Mouse (Mus musculus): ENCODE measurements at regions not wholly inside any gene's neighbourhood (a gene's known extent, or its start where the extent isn't known, plus 50 kb on each side); places are given as distances from the start of the nearest gene placed in this dataset.

GRCm38 (mm10) chr5:120034499-120035077 is 81.7 kb upstream of the Rbm19 start:
- 78% methylated on average over 13 of the region's 13 CpGs for WGBS
- no peak for TF ChIP-seq POLR2A (IDR thresholded peaks at IDR 0.05; ENCODE audit: control insufficient read depth, extremely low read depth, insufficient read depth, low read length, poor library complexity)
- TF ChIP-seq CTCF (IDR thresholded peaks at IDR 0.05; ENCODE audit: borderline replicate concordance, control insufficient read depth, extremely low read depth, insufficient read depth, low read length, poor library complexity), result no peak
- no peaks in the 10 kb centered on the region for H3K4me1 ChIP-seq (replicated peaks; ENCODE audit: control insufficient read depth, insufficient read depth, low read length)

GRCm38 (mm10) chr5:120035251-120035650 is 81.0 kb upstream of the Rbm19 start:
- no peaks in the 10 kb centered on the region for H3K36me3 ChIP-seq (ENCODE audit: control insufficient read depth, insufficient read depth, low read length)
- no peaks in the 10 kb centered on the region for H3K4me1 ChIP-seq (replicated peaks; ENCODE audit: control insufficient read depth, insufficient read depth, low read length)
- no peaks in the 10 kb centered on the region for H3K27me3 ChIP-seq (ENCODE audit: control insufficient read depth, insufficient read depth, low read length)
- no peak overlapping the region for H3K27ac ChIP-seq (ENCODE audit: control insufficient read depth, insufficient read depth, low read length)
- WGBS, result 94% methylated on average over 3 of the region's 3 CpGs
- no peak for DNase-seq
- H3K4me3 ChIP-seq (ENCODE audit: control insufficient read depth, insufficient read depth, low read length), result no peak overlapping the region
- no peak for TF ChIP-seq POLR2A (IDR thresholded peaks at IDR 0.05; ENCODE audit: control insufficient read depth, extremely low read depth, insufficient read depth, low read length, poor library complexity)
- no peak for TF ChIP-seq CTCF (IDR thresholded peaks at IDR 0.05; ENCODE audit: borderline replicate concordance, control insufficient read depth, extremely low read depth, insufficient read depth, low read length, poor library complexity)

More at GRCm38 (mm10) chr5:120034499-120035077, 81.7 kb upstream of the Rbm19 start:
- no peak overlapping the region for H3K4me3 ChIP-seq (ENCODE audit: control insufficient read depth, insufficient read depth, low read length)
- H3K36me3 ChIP-seq (ENCODE audit: control insufficient read depth, insufficient read depth, low read length), result no peaks in the 10 kb centered on the region
- H3K27ac ChIP-seq (ENCODE audit: control insufficient read depth, insufficient read depth, low read length), result no peak overlapping the region
- no peaks in the 10 kb centered on the region for H3K27me3 ChIP-seq (ENCODE audit: control insufficient read depth, insufficient read depth, low read length)
- no peak for DNase-seq

GRCm38 (mm10) chr5:120037806-120038205 is 78.5 kb upstream of the Rbm19 start:
- no peak for TF ChIP-seq POLR2A (IDR thresholded peaks at IDR 0.05; ENCODE audit: control insufficient read depth, extremely low read depth, insufficient read depth, low read length, poor library complexity)
- no peak for TF ChIP-seq CTCF (IDR thresholded peaks at IDR 0.05; ENCODE audit: borderline replicate concordance, control insufficient read depth, extremely low read depth, insufficient read depth, low read length, poor library complexity)
- H3K27me3 ChIP-seq (ENCODE audit: control insufficient read depth, insufficient read depth, low read length), result no peaks in the 10 kb centered on the region
- no peak overlapping the region for H3K27ac ChIP-seq (ENCODE audit: control insufficient read depth, insufficient read depth, low read length)
- H3K36me3 ChIP-seq (ENCODE audit: control insufficient read depth, insufficient read depth, low read length), result no peaks in the 10 kb centered on the region
- H3K4me3 ChIP-seq (ENCODE audit: control insufficient read depth, insufficient read depth, low read length), result no peak overlapping the region
- no peak for DNase-seq
- 93% methylated on average over 3 of the region's 3 CpGs for WGBS
- no peaks in the 10 kb centered on the region for H3K4me1 ChIP-seq (replicated peaks; ENCODE audit: control insufficient read depth, insufficient read depth, low read length)

GRCm38 (mm10) chr5:120043786-120044185 is 72.5 kb upstream of the Rbm19 start:
- Histone ChIP-seq H3K4me3 (ENCODE audit: control insufficient read depth, insufficient read depth, low read length) (no peak overlapping the region), H3K36me3 (ENCODE audit: control insufficient read depth, insufficient read depth, low read length) (no peaks in the 10 kb centered on the region), H3K27me3 (ENCODE audit: control insufficient read depth, insufficient read depth, low read length) (no peaks in the 10 kb centered on the region), H3K27ac (ENCODE audit: control insufficient read depth, insufficient read depth, low read length) (no peak overlapping the region), H3K4me1 (replicated peaks; ENCODE audit: control insufficient read depth, insufficient read depth, low read length) (no peaks in the 10 kb centered on the region)
- TF ChIP-seq CTCF (IDR thresholded peaks at IDR 0.05; ENCODE audit: borderline replicate concordance, control insufficient read depth, extremely low read depth, insufficient read depth, low read length, poor library complexity) (no peak), POLR2A (IDR thresholded peaks at IDR 0.05; ENCODE audit: control insufficient read depth, extremely low read depth, insufficient read depth, low read length, poor library complexity) (no peak)
- 96% methylated on average over 4 of the region's 4 CpGs for WGBS
- DNase-seq, result no peak

GRCm38 (mm10) chr5:120049063-120049781 is 67.0 kb upstream of the Rbm19 start:
- Histone ChIP-seq H3K4me1 (replicated peaks; ENCODE audit: control insufficient read depth, insufficient read depth, low read length) (no peaks in the 10 kb centered on the region), H3K27ac (ENCODE audit: control insufficient read depth, insufficient read depth, low read length) (no peak overlapping the region), H3K4me3 (ENCODE audit: control insufficient read depth, insufficient read depth, low read length) (no peak overlapping the region), H3K36me3 (ENCODE audit: control insufficient read depth, insufficient read depth, low read length) (no peaks in the 10 kb centered on the region), H3K27me3 (ENCODE audit: control insufficient read depth, insufficient read depth, low read length) (no peaks in the 10 kb centered on the region)
- TF ChIP-seq CTCF (IDR thresholded peaks at IDR 0.05; ENCODE audit: borderline replicate concordance, control insufficient read depth, extremely low read depth, insufficient read depth, low read length, poor library complexity) (no peak), POLR2A (IDR thresholded peaks at IDR 0.05; ENCODE audit: control insufficient read depth, extremely low read depth, insufficient read depth, low read length, poor library complexity) (no peak)
- 95% methylated on average over 7 of the region's 7 CpGs for WGBS
- DNase-seq, result no peak

- Histone ChIP-seq H3K4me3 (ENCODE audit: control insufficient read depth, insufficient read depth, low read length) (no peak overlapping the region), H3K27me3 (ENCODE audit: control insufficient read depth, insufficient read depth, low read length) (no peaks in the 10 kb centered on the region), H3K4me1 (replicated peaks; ENCODE audit: control insufficient read depth, insufficient read depth, low read length) (no peaks in the 10 kb centered on the region), H3K27ac (ENCODE audit: control insufficient read depth, insufficient read depth, low read length) (no peak overlapping the region), H3K36me3 (ENCODE audit: control insufficient read depth, insufficient read depth, low read length) (no peaks in the 10 kb centered on the region)
- TF ChIP-seq CTCF (IDR thresholded peaks at IDR 0.05; ENCODE audit: borderline replicate concordance, control insufficient read depth, extremely low read depth, insufficient read depth, low read length, poor library complexity) (no peak), POLR2A (IDR thresholded peaks at IDR 0.05; ENCODE audit: control insufficient read depth, extremely low read depth, insufficient read depth, low read length, poor library complexity) (no peak)
- no peak for DNase-seq
- 93% methylated on average over 8 of the region's 8 CpGs for WGBS
These were observed 65.4 kb upstream of the Rbm19 start for GRCm38 (mm10) chr5:120050728-120051436.

All from thymus, adult 2 months (tissue).